Mouse (Mus musculus) forebrain, embryonic 11.5 days (tissue): ENCODE results near the gene Iars. TPM values are rescaled to one million over a fixed set of nuclear protein-coding genes. Genes with fewer than 3 reads are reported as not detected.
"Not testable (repeated sequence)": the region's sequence is repeated elsewhere in the genome, so short reads cannot be mapped to it uniquely, and the experiment has no call there.

ENCODE experiments used
- ATAC-seq: fragments of 200-750 bp; cut with Nextera tagmentation; replicated peaks from 2 replicates; pipeline ENCODE4 v1.8.0; 2017; ENCODE audit warnings: moderate TSS enrichment; ENCODE audit not compliant: low FRiP score
- DNase-seq: peaks from one replicate; pipeline ENCODE4 v3.0.0-alpha.2; 2017; ENCODE audit warnings: low spot score
- H3K27ac ChIP-seq: fragments of 300-500 bp; sonication (generic); 2 replicates; pipeline ENCODE4 v1.5.1; 2014; ENCODE audit warnings: low read depth, low read length
- H3K27me3 ChIP-seq: fragments of 300-500 bp; sonication (generic); 2 replicates; pipeline ENCODE4 v1.6.1; 2014; ENCODE audit warnings: mild to moderate bottlenecking, low read length, mixed read lengths; ENCODE audit not compliant: control insufficient read depth, insufficient read depth
- H3K36me3 ChIP-seq: fragments of 300-500 bp; sonication (generic); 2 replicates; pipeline ENCODE4 v1.6.1; 2014; ENCODE audit warnings: mild to moderate bottlenecking, low read length, moderate library complexity, mixed read lengths; ENCODE audit not compliant: control insufficient read depth, insufficient read depth
- H3K4me1 ChIP-seq: fragments of 300-500 bp; sonication (generic); replicated peaks from 2 replicates; pipeline ENCODE4 v1.6.1; 2014; ENCODE audit warnings: low read length, mixed read lengths; ENCODE audit not compliant: control insufficient read depth, insufficient read depth
- H3K4me2 ChIP-seq: fragments of 300-500 bp; sonication (generic); 2 replicates; pipeline ENCODE4 v1.6.1; 2014; ENCODE audit warnings: low read depth, mild to moderate bottlenecking, low read length, moderate library complexity, mixed read lengths; ENCODE audit not compliant: severe bottlenecking
- H3K4me3 ChIP-seq: fragments of 300-500 bp; sonication (generic); 2 replicates; pipeline ENCODE4 v1.5.1; 2014; ENCODE audit warnings: low read depth, low read length
- H3K9ac ChIP-seq: fragments of 300-500 bp; sonication (generic); 2 replicates; pipeline ENCODE4 v1.6.1; 2014; ENCODE audit warnings: low read length
- H3K9me3 ChIP-seq: fragments of 300-500 bp; sonication (generic); 2 replicates; pipeline ENCODE4 v1.6.1; 2016; ENCODE audit warnings: low read length, mixed read lengths; ENCODE audit not compliant: control insufficient read depth
- WGBS: fragments of 180-500 bp; shearing (Covaris S2); extraction: QIAGEN DNeasy Blood & Tissue Kit; methylation state at CpG from one replicate; pipeline ENCODE4 v1.1.7; 2014; 5-methylcytosine and 5-hydroxymethylcytosine counted together
- polyA plus RNA-seq: library from polyadenylated mRNA; unstranded; fragments of >200 nt; fragmentation: Nextera tagmentation; extraction: Ambion mirVana; gene quantifications from 2 replicates; pipeline ENCODE4 v1.2.1, GENCODE M21; 2014

The Iars gene
- polyA plus RNA-seq, 1 experiment from 2014 or later = 124 TPM

DNA sequence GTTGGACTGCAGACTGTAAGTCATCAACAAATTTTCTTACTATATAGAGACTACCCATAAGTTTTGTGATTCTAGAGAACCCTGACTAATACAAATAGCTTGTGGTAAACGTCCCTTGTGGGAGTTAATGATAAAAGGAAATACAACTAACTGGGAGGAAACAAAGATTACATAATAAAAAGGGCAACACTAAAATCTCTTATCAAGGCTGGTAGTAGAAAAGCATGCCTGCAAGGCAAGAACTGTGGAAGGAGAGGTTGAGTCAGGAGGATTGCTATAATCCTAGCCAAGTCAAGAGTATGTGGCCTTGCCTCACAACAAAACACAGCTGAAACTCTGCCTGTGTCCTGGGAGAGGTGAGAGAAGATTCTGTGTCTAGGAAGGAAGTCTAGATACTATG, 78.8 kb downstream of the Iars start:
- no peak overlapping the region for H3K4me3 ChIP-seq
- 73% methylated on average over 1 of the region's 1 CpGs for WGBS

DNA sequence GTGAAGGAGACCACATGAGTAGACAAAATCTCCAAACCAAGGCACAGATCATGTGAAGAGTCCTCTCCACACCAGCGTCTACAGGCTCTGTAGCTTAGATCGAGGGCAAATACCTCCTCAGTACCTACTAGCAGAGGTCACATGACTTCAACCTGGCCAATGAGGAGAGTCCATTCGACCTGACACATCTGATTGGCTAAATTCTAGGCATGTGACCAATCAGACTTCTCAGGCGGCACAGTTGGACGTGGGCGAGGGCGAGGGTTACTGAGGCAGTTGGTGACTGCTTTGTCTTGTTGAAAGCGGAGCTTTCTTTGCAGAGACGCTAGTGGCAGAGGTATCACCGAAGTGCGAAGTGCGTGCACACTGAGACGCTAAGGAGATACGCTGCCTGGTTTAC, 80.3 kb downstream of the Iars start:
- H3K36me3 ChIP-seq = no peaks in the 10 kb centered on the region
- no peak overlapping the region for H3K4me3 ChIP-seq
- H3K9ac ChIP-seq = no peak overlapping the region
- no peak overlapping the region for H3K4me2 ChIP-seq
- no peaks in the 10 kb centered on the region for H3K4me1 ChIP-seq
- DNase-seq (no peak), ATAC-seq (no peak)
- H3K27me3 ChIP-seq = no peaks in the 10 kb centered on the region
- WGBS = 90% methylated on average over 14 of the region's 14 CpGs
- H3K9me3 ChIP-seq = no peaks in the 10 kb centered on the region
- H3K27ac ChIP-seq = no peak overlapping the region

More for the DNA sequence above, 78.8 kb downstream of the Iars start:
- H3K4me2 ChIP-seq = no peak overlapping the region
- ATAC-seq (no peak), DNase-seq (no peak)
- no peaks in the 10 kb centered on the region for H3K9me3 ChIP-seq
- H3K9ac ChIP-seq = no peak overlapping the region
- no peak overlapping the region for H3K27ac ChIP-seq
- H3K4me1 ChIP-seq = no peaks in the 10 kb centered on the region
- H3K27me3 ChIP-seq = no peaks in the 10 kb centered on the region
- no peaks in the 10 kb centered on the region for H3K36me3 ChIP-seq

DNA sequence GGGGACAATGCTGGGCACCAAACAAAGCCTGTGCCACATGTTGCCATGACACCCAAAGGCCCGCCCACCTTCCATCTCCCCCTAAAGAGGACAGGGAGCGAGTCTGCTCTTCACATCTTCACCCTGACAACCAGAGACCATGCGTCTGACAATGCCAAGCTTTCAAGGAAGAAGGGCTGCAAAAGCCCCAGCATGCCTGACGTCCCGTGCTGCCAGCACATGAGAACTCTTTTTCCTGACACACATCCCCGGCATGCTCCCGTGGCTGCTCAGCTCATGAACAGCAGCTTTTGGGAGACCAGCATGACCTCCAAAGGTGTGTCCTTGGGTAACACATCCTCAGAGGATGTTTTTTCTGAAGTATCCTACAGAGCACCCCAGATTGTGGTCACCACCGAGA, 83.4 kb downstream of the Iars start:
- Histone ChIP-seq H3K4me2 (no peak overlapping the region), H3K36me3 (no peaks in the 10 kb centered on the region), H3K4me1 (no peaks in the 10 kb centered on the region), H3K4me3 (no peak overlapping the region), H3K9me3 (no peaks in the 10 kb centered on the region), H3K9ac (no peak overlapping the region), H3K27me3 (no peaks in the 10 kb centered on the region), H3K27ac (no peak overlapping the region)
- DNase-seq (no peak), ATAC-seq (no peak)
- WGBS = 91% methylated on average over 8 of the region's 8 CpGs

DNA sequence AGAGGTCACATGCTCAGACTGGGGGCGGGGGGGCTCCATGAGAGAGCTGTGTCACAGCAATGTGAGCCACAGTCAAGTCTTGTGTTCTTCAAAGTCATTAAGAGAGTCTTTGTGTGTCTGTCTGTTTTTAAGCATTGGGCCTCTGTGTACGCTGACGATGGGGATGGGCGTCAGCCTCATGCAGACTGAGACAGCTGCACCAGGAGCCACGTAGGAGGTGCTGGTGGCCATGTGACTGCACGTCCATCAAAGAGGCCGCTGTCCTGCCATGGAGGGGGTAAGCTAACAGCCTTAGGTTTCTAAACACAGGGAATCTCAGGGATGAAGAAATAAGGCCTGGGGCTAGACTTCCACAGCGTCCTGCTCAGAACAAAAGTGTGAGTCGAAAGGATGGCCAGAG, 84.4 kb downstream of the Iars start:
- Histone ChIP-seq H3K27me3 (no peaks in the 10 kb centered on the region), H3K4me1 (no peaks in the 10 kb centered on the region), H3K9me3 (no peaks in the 10 kb centered on the region), H3K36me3 (no peaks in the 10 kb centered on the region), H3K4me2 (no peak overlapping the region), H3K27ac (no peak overlapping the region), H3K4me3 (no peak overlapping the region), H3K9ac (no peak overlapping the region)
- ATAC-seq (no peak), DNase-seq (no peak)
- WGBS = 66% methylated on average over 9 of the region's 9 CpGs

DNA sequence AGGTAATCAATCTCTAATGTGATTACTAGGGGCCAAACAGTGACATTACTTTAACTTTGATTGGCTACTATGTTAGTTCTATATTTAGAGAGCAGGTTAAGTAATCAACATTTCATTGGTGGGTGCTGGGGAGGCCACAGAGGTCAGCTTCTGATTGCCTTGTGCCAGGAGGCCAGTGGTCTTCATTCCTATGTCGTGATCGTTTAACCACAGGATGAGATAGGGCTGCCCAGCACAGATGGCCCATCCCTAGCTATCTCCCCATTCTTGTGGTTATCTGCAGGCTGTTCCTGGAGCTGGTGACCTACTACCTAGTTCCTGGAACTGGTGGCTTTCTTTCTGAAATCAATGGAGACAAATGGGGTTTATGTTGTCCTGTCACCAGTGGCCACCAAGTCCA, 86.1 kb downstream of the Iars start:
- Histone ChIP-seq H3K4me2 (no peak overlapping the region), H3K9me3 (no peaks in the 10 kb centered on the region), H3K27ac (no peak overlapping the region), H3K4me1 (no peaks in the 10 kb centered on the region), H3K9ac (no peak overlapping the region), H3K36me3 (no peaks in the 10 kb centered on the region), H3K4me3 (no peak overlapping the region), H3K27me3 (no peaks in the 10 kb centered on the region)
- 80% methylated on average over 2 of the region's 2 CpGs for WGBS
- ATAC-seq (no peak), DNase-seq (no peak)

DNA sequence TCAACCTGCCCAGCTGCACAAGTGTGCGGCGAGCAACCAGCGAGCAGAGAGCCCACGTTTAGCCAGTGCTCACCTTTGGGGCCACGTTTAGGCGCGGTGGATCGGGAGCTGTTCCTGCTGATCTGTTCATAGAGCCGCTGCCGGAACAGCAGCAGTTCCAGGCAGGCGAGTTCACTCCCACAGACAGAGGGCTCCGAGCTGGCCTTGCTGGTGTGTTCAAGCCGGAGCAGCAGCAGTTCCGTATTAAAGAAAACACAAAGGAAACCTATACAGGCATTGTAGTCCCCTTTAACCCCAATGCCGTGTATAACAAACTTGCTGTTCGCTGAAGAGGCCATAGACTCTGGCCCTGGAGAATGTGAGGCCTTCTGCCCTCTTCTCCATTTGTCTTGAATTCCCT, 87.2 kb downstream of the Iars start:
- H3K4me3 ChIP-seq = no peak overlapping the region
- no peaks in the 10 kb centered on the region for H3K36me3 ChIP-seq
- no peaks in the 10 kb centered on the region for H3K27me3 ChIP-seq
- no peak overlapping the region for H3K9ac ChIP-seq
- 86% methylated on average over 16 of the region's 16 CpGs for WGBS
- ATAC-seq = no peak
- DNase-seq = no peak
- no peaks in the 10 kb centered on the region for H3K4me1 ChIP-seq
- H3K4me2 ChIP-seq = no peak overlapping the region
- no peak overlapping the region for H3K27ac ChIP-seq
- no peaks in the 10 kb centered on the region for H3K9me3 ChIP-seq

DNA sequence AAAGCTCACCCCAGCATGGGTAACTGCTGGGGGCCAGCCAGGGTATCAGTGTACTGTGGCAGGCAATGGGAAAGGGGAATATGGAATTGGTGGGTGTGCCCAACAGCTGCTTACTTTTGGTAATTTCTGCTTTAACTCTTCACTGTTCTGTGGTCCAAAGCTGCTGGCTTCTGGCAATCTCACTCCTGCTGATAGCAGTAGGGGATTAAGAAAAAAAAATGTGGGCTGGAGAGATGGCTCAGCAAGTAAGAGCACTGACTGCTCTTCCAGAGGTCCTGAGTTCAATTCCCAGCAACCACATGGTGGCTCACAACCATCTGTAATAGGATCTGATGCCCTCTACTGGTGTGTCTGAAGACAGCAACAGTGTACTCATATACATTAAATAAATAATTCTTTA, 89.6 kb downstream of the Iars start:
- ATAC-seq, H3K27me3 ChIP-seq, H3K4me2 ChIP-seq, H3K27ac ChIP-seq, DNase-seq, H3K4me1 ChIP-seq, H3K36me3 ChIP-seq, H3K4me3 ChIP-seq, H3K9ac ChIP-seq, H3K9me3 ChIP-seq: not testable (repeated sequence)

Other genes starting within 250 kb of the Iars start
- gene Tes3-ps, start 188.8 kb upstream of the Iars start, polyA plus RNA-seq = 1.2 and 1.5 TPM in 2 replicates
- 0.76 and 0.80 TPM in 2 replicates for gene Ecm2, start 177.3 kb upstream of the Iars start, polyA plus RNA-seq
- gene Aspn, start 137.7 kb upstream of the Iars start, polyA plus RNA-seq = 0.41 and 0.55 TPM in 2 replicates
- 0.61 and 1.0 TPM in 2 replicates for gene Omd, start 99.6 kb upstream of the Iars start, polyA plus RNA-seq
- 9.8 and 9.9 TPM in 2 replicates for gene Ogn, start 74.1 kb upstream of the Iars start, polyA plus RNA-seq
- gene Cenpp, start 29.3 kb upstream of the Iars start, polyA plus RNA-seq = 42.9 and 44.5 TPM in 2 replicates
- 22.8 and 23.4 TPM in 2 replicates for gene Nol8, start 29.0 kb upstream of the Iars start, polyA plus RNA-seq
- not detected in 2 replicates for gene Gm30302, start 116.9 kb downstream of the Iars start, polyA plus RNA-seq